Mouse (Mus musculus): Measurements from ENCODE around the gene Setd4.

GRCm38 (mm10) chr16:93557646-93558045 is 46.2 kb downstream of the Setd4 start:
- TF ChIP-seq EP300 (IDR thresholded peaks at IDR 0.05; ENCODE audit: low read depth) (no peak), CTCF (IDR thresholded peaks at IDR 0.05; ENCODE audit: low read depth) (no peak)

All from liver, postnatal 0 days (tissue).